Comparison of ENCODE assay signal across 12 mouse cellular contexts in genomic region chr9:118487096-118487395, GRCm38 (mm10). TPM values are rescaled to one million over a fixed set of nuclear protein-coding genes. Genes with fewer than 3 reads are reported as not detected.
DNase-seq lines count a peak whose midpoint lies in the region; ATAC-seq and TF ChIP-seq lines count a peak whose summit lies in the region.
"Had no signal": no experiment of that assay in that cellular context is flagged by ENCODE, and none has a peak within 500 bp of the region (broad histone marks: within the 10 kb centered on the region; RNA-seq: fewer than 3 reads in every experiment).

No protein-coding gene starts in this region.

- H3K36me3 ChIP-seq in heart, embryonic 11.5 days (ENCODE audit: control insufficient read depth, insufficient read depth, low read length) = no peaks in the 10 kb centered on the region
- no peaks in the 10 kb centered on the region for H3K36me3 ChIP-seq in stomach, embryonic 14.5 days (ENCODE audit: control insufficient read depth, insufficient read depth, low read length)
- H3K36me3 ChIP-seq in stomach, postnatal 0 days (ENCODE audit: control insufficient read depth, insufficient read depth, low read length) = no peaks in the 10 kb centered on the region
- H3K36me3 ChIP-seq in limb, embryonic 12.5 days = no peaks in the 10 kb centered on the region
- H3K36me3 ChIP-seq: liver, embryonic 15.5 days had no signal

- H3K27ac ChIP-seq in heart, embryonic 11.5 days (ENCODE audit: low read depth, low read length) = no peak overlapping the region
- H3K27ac ChIP-seq in stomach, embryonic 14.5 days (ENCODE audit: low read length) = no peak overlapping the region
- no peak overlapping the region for H3K27ac ChIP-seq in stomach, postnatal 0 days (replicated peaks)
- no peak overlapping the region for H3K27ac ChIP-seq in limb, embryonic 12.5 days
- H3K27ac ChIP-seq: liver, embryonic 15.5 days had no signal

- peak overlapping the region; percentile 40 for H3K4me3 ChIP-seq in heart, embryonic 11.5 days (ENCODE audit: low read depth, low read length)
- H3K4me3 ChIP-seq in stomach, embryonic 14.5 days (ENCODE audit: low read depth, low read length) = peak overlapping the region; percentile 3; the same call in 1 of the 2 replicates
- H3K4me3 ChIP-seq in stomach, postnatal 0 days (ENCODE audit: low read depth, low read length) = no peak overlapping the region
- peak overlapping the region; percentile 18 for H3K4me3 ChIP-seq in limb, embryonic 12.5 days (replicated peaks)

- no peak for TF ChIP-seq CTCF in stomach, postnatal 0 days (IDR thresholded peaks at IDR 0.05; ENCODE audit: low read depth)

- TF ChIP-seq EP300 in stomach, postnatal 0 days (optimal IDR thresholded peaks at IDR 0.05) = no peak

- intact Hi-C loops in heart, postnatal 36 days (cut with DNase I) = no loop called here

- DNase-seq in heart, postnatal 36 days = no peak
- no peak for DNase-seq in stomach, postnatal 0 days (ENCODE audit: low spot score)
- DNase-seq in urinary bladder, adult 2 months (ENCODE audit: low spot score) = no peak
- no peak for DNase-seq in cerebellum, adult 11 months
- DNase-seq: right cerebral cortex, adult 18-20 months had no signal

- no peak overlapping the region for H3K9ac ChIP-seq in heart, embryonic 11.5 days (ENCODE audit: low read depth, low read length)
- no peak overlapping the region for H3K9ac ChIP-seq in stomach, embryonic 14.5 days (replicated peaks; ENCODE audit: low read depth, low read length)
- no peak overlapping the region for H3K9ac ChIP-seq in stomach, postnatal 0 days (ENCODE audit: low read length)
- H3K9ac ChIP-seq in limb, embryonic 12.5 days (replicated peaks) = no peak overlapping the region
- H3K9ac ChIP-seq: liver, embryonic 15.5 days had no signal

- WGBS in heart, embryonic 11.5 days (ENCODE audit: insufficient replicate concordance) = under 1% methylated on average over 9 of the region's 9 CpGs
- WGBS in stomach, embryonic 14.5 days = under 1% methylated on average over 9 of the region's 9 CpGs
- 5% methylated on average over 8 of the region's 9 CpGs for WGBS in stomach, postnatal 0 days
- under 1% methylated on average over 9 of the region's 9 CpGs for WGBS in limb, embryonic 12.5 days

- H3K4me2 ChIP-seq in heart, embryonic 11.5 days = peak overlapping the region; percentile 76
- no peak overlapping the region for H3K4me2 ChIP-seq in stomach, embryonic 14.5 days (replicated peaks; ENCODE audit: low read depth, low read length)
- no peak overlapping the region for H3K4me2 ChIP-seq in stomach, postnatal 0 days (replicated peaks; ENCODE audit: low read depth)
- peak overlapping the region; percentile 37 for H3K4me2 ChIP-seq in limb, embryonic 12.5 days

- peaks cover 59% of the 10 kb centered on the region for H3K27me3 ChIP-seq in heart, embryonic 11.5 days (ENCODE audit: control insufficient read depth, insufficient read depth, low read length)
- H3K27me3 ChIP-seq in stomach, embryonic 14.5 days (ENCODE audit: control insufficient read depth, insufficient read depth, low read length) = peaks cover 52% of the 10 kb centered on the region
- peaks cover 15% of the 10 kb centered on the region for H3K27me3 ChIP-seq in stomach, postnatal 0 days (ENCODE audit: control insufficient read depth, insufficient read depth, low read length)
- H3K27me3 ChIP-seq in limb, embryonic 12.5 days = peaks cover 81% of the 10 kb centered on the region

- H3K9me3 ChIP-seq in heart, embryonic 11.5 days (replicated peaks; ENCODE audit: control insufficient read depth, low read length) = no peaks in the 10 kb centered on the region
- no peaks in the 10 kb centered on the region for H3K9me3 ChIP-seq in stomach, embryonic 14.5 days (ENCODE audit: control insufficient read depth, low read depth, low read length)
- H3K9me3 ChIP-seq in stomach, postnatal 0 days (ENCODE audit: control insufficient read depth, low read length) = no peaks in the 10 kb centered on the region
- no peaks in the 10 kb centered on the region for H3K9me3 ChIP-seq in limb, embryonic 12.5 days
- H3K9me3 ChIP-seq: liver, embryonic 15.5 days had no signal

- peaks cover 2% of the 10 kb centered on the region; the same call in 1 of the 2 replicates for H3K4me1 ChIP-seq in heart, embryonic 11.5 days (ENCODE audit: control insufficient read depth, insufficient read depth, low read length)
- peaks cover 13% of the 10 kb centered on the region; the same call in 1 of the 2 replicates for H3K4me1 ChIP-seq in stomach, embryonic 14.5 days (ENCODE audit: control insufficient read depth, insufficient read depth, low read length)
- peaks cover 3% of the 10 kb centered on the region for H3K4me1 ChIP-seq in stomach, postnatal 0 days (replicated peaks; ENCODE audit: control insufficient read depth, insufficient read depth)
- peaks cover 24% of the 10 kb centered on the region for H3K4me1 ChIP-seq in limb, embryonic 12.5 days (replicated peaks)

- ATAC-seq in heart, embryonic 11.5 days (replicated peaks; ENCODE audit: insufficient number of reproducible peaks, low FRiP score, low TSS enrichment) = no peak
- no peak for ATAC-seq in stomach, embryonic 14.5 days (ENCODE audit: insufficient number of reproducible peaks, insufficient read depth, low FRiP score, low read depth)
- no peak for ATAC-seq in stomach, postnatal 0 days (ENCODE audit: low FRiP score, low TSS enrichment)
- ATAC-seq in limb, embryonic 12.5 days (ENCODE audit: insufficient number of reproducible peaks, insufficient read depth, low FRiP score, low TSS enrichment, low read depth) = no peak
- no peak for ATAC-seq in megakaryocyte progenitor cell, adult 5-6 weeks (replicated peaks; ENCODE audit: poor library complexity)

RNA-seq across cellular contexts. Expression of gene Eomes, which starts 9.0 kb away (rescaled TPM):
- polyA plus RNA-seq in heart, embryonic 11.5 days (2014; fragmentation: Nextera tagmentation; extraction: Ambion mirVana) = 0.08 and 0.17 TPM in 2 replicates
- under 1 TPM in 1 of 2 experiments, not detected in 1; 0.08 TPM for total RNA-seq in heart, postnatal 36 days (2021)
- polyA plus RNA-seq in stomach, embryonic 14.5 days (2014; fragmentation: Nextera tagmentation; extraction: Ambion mirVana) = 0.22 TPM in 1 of 2 replicates, not detected in the other
- polyA plus RNA-seq in stomach, postnatal 0 days (2015; fragmentation: Nextera tagmentation; extraction: Ambion mirVana) = 0.07 and 0.11 TPM in 2 replicates
- polyA plus RNA-seq in limb, embryonic 12.5 days (2016; fragmentation: Nextera tagmentation; extraction: Ambion mirVana) = 0.75 and 2.1 TPM in 2 replicates
- 0.12 and 0.27 TPM in 2 replicates for polyA plus RNA-seq in urinary bladder, adult 2 months (2012; rRNA removed)
- total RNA-seq in megakaryocyte progenitor cell, adult 5-6 weeks (2015) = not detected in 2 replicates
- total RNA-seq in megakaryocyte progenitor cell, adult 5-6 weeks (2017) = not detected in 2 replicates
- polyA plus RNA-seq: kidney, embryonic 16.5 days; liver, embryonic 15.5 days; neural tube, embryonic 14.5 days had no signal

RNA-seq across cellular contexts. Expression of gene Golga4, which starts 19.0 kb away (rescaled TPM):
- 64.2 and 64.9 TPM in 2 replicates for polyA plus RNA-seq in heart, embryonic 11.5 days (2014; fragmentation: Nextera tagmentation; extraction: Ambion mirVana)
- total RNA-seq in heart, postnatal 36 days (2021) = 100 to 1,000 TPM; 303 to 350 TPM
- 70.8 and 73.4 TPM in 2 replicates for polyA plus RNA-seq in stomach, embryonic 14.5 days (2014; fragmentation: Nextera tagmentation; extraction: Ambion mirVana)
- 34.2 and 37.0 TPM in 2 replicates for polyA plus RNA-seq in stomach, postnatal 0 days (2015; fragmentation: Nextera tagmentation; extraction: Ambion mirVana)
- 62.4 and 68.5 TPM in 2 replicates for polyA plus RNA-seq in limb, embryonic 12.5 days (2016; fragmentation: Nextera tagmentation; extraction: Ambion mirVana)
- 36.9 and 50.0 TPM in 2 replicates for polyA plus RNA-seq in urinary bladder, adult 2 months (2012; rRNA removed)
- 24.0 and 40.8 TPM in 2 replicates for total RNA-seq in megakaryocyte progenitor cell, adult 5-6 weeks (2015)
- 68.4 and 88.5 TPM in 2 replicates for total RNA-seq in megakaryocyte progenitor cell, adult 5-6 weeks (2017)

Comparison
In these comparisons a context has a peak if more than half of its experiments do, and no peak if none do; other contexts are left out.
1. H3K4me2 ChIP-seq: peak in heart, embryonic 11.5 days (single experiment) and limb, embryonic 12.5 days (single experiment); none in stomach, embryonic 14.5 days (single experiment) and stomach, postnatal 0 days (single experiment).